Mouse (Mus musculus) limb, embryonic 14.5 days (tissue): Measurements from ENCODE around the gene Zfp536. TPM values are rescaled to one million over a fixed set of nuclear protein-coding genes. Genes with fewer than 3 reads are reported as not detected.

ENCODE experiments used
- ATAC-seq: fragments of 200-750 bp; cut with Nextera tagmentation; 2 replicates; pipeline ENCODE4 v1.8.0; 2017; ENCODE audit warnings: low read depth, moderate number of reproducible peaks, moderate TSS enrichment; ENCODE audit not compliant: low FRiP score
- DNase-seq: peaks from one replicate; pipeline ENCODE4 v3.0.0-alpha.2; 2015; ENCODE audit warnings: low spot score
- H3K27ac ChIP-seq: fragments of 300-500 bp; sonication (generic); replicated peaks from 2 replicates; pipeline ENCODE4 v1.5.1; 2014; ENCODE audit warnings: low read depth, mild to moderate bottlenecking, low read length, moderate library complexity, mixed read lengths
- H3K27me3 ChIP-seq: fragments of 300-500 bp; sonication (generic); 2 replicates; pipeline ENCODE4 v1.6.1; 2014; ENCODE audit warnings: low read length, mixed read lengths; ENCODE audit not compliant: control insufficient read depth, insufficient read depth
- H3K36me3 ChIP-seq: fragments of 300-500 bp; sonication (generic); 2 replicates; pipeline ENCODE4 v1.6.1; 2014; ENCODE audit warnings: mild to moderate bottlenecking, low read length, moderate library complexity, mixed read lengths; ENCODE audit not compliant: control insufficient read depth, insufficient read depth
- H3K4me1 ChIP-seq: fragments of 300-500 bp; sonication (generic); 2 replicates; pipeline ENCODE4 v1.6.1; 2014; ENCODE audit warnings: antibody characterized with exemption, low read length, mixed read lengths; ENCODE audit not compliant: control insufficient read depth, insufficient read depth
- H3K4me2 ChIP-seq: fragments of 300-500 bp; sonication (generic); replicated peaks from 2 replicates; pipeline ENCODE4 v1.6.1; 2014; ENCODE audit warnings: low read depth, mild to moderate bottlenecking, low read length, moderate library complexity; ENCODE audit not compliant: severe bottlenecking
- H3K4me3 ChIP-seq: fragments of 300-500 bp; sonication (generic); replicated peaks from 2 replicates; pipeline ENCODE4 v1.5.1; 2014; ENCODE audit warnings: low read length
- H3K9ac ChIP-seq: fragments of 300-500 bp; sonication (generic); 2 replicates; pipeline ENCODE4 v1.6.1; 2014; ENCODE audit warnings: mild to moderate bottlenecking, low read depth, low read length, moderate library complexity; ENCODE audit not compliant: severe bottlenecking
- H3K9me3 ChIP-seq: fragments of 300-500 bp; sonication (generic); 2 replicates; pipeline ENCODE4 v1.6.1; 2016; ENCODE audit warnings: low read length; ENCODE audit not compliant: control insufficient read depth
- POLR2A ChIP-seq: fragments of 200-500 bp; IDR thresholded peaks from 2 replicates; pipeline ENCODE4 v1.8.0; 2012; ENCODE audit warnings: inconsistent platforms, mild to moderate bottlenecking, moderate library complexity, borderline replicate concordance; ENCODE audit not compliant: insufficient read depth, insufficient read length; ENCODE audit errors: extremely low read depth
- WGBS: fragments of 180-500 bp; shearing (Covaris S2); extraction: QIAGEN DNeasy Blood & Tissue Kit; methylation state at CpG from one replicate; pipeline ENCODE4 v1.1.7; 2014; 5-methylcytosine and 5-hydroxymethylcytosine counted together
- polyA plus RNA-seq, 2 experiments: library from polyadenylated mRNA; depleted of rRNA in 1 of 2; stranded (reverse) in 1 of 2; unstranded in 1 of 2; fragments of >200 nt; fragmentation: Nextera tagmentation in 1 of 2; extraction: Ambion mirVana in 1 of 2; gene quantifications; 2 replicates each; pipeline versions ENCODE4 v1.2.1 to v1.2.3; 2012 to 2014

Gene Zfp536
- polyA plus RNA-seq, 2 experiments, result 3.8 to 6.5 TPM

- WGBS, result 81% methylated on average over 3 of the region's 3 CpGs
- Histone ChIP-seq H3K4me1 (no peaks in the 10 kb centered on the region; the same call in 1 of the 2 replicates), H3K4me3 (no peak overlapping the region), H3K36me3 (no peaks in the 10 kb centered on the region), H3K27me3 (no peaks in the 10 kb centered on the region), H3K4me2 (no peak overlapping the region), H3K9ac (no peak overlapping the region), H3K9me3 (no peaks in the 10 kb centered on the region), H3K27ac (no peak overlapping the region)
- TF ChIP-seq POLR2A, result no peak
- DNase-seq, result no peak
- no peak for ATAC-seq
Observed at GRCm38 (mm10) chr7:37581262-37581661, 192.2 kb downstream of the Zfp536 start.

DNA sequence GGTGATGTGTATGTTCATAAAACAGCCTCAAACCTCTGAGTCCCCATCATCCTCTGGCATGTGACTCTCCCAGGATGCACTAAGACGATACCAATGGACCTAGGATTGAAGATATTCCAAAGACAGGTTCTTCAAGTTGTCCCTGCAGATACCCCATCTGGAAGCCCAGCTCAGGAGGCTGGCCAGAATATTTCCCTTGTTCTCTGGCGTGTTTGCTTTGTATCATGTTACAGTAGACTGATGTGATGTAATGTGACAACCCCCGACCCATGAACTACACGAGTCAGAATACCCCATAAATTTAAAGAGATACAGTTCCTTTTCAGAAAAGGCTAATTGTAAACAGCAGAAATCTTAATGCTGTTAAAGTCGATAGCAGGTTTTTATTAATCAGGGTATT is 192.9 kb downstream of the Zfp536 start:
- ATAC-seq, result no peak; the same call in 1 of the 2 replicates
- Histone ChIP-seq H3K4me1 (no peaks in the 10 kb centered on the region; the same call in 1 of the 2 replicates), H3K36me3 (no peaks in the 10 kb centered on the region), H3K27ac (no peak overlapping the region), H3K4me2 (no peak overlapping the region), H3K4me3 (no peak overlapping the region), H3K27me3 (no peaks in the 10 kb centered on the region), H3K9me3 (no peaks in the 10 kb centered on the region), H3K9ac (no peak overlapping the region)
- TF ChIP-seq POLR2A, result no peak
- no peak for DNase-seq
- 22% methylated on average over 5 of the region's 5 CpGs for WGBS

GRCm38 (mm10) chr7:37572021-37572420 is 201.4 kb downstream of the Zfp536 start:
- WGBS, result 91% methylated on average over 7 of the region's 7 CpGs
- Histone ChIP-seq H3K4me2 (no peak overlapping the region), H3K4me1 (peaks cover 5% of the 10 kb centered on the region), H3K9me3 (no peaks in the 10 kb centered on the region), H3K4me3 (no peak overlapping the region), H3K9ac (no peak overlapping the region), H3K27ac (no peak overlapping the region), H3K36me3 (no peaks in the 10 kb centered on the region), H3K27me3 (no peaks in the 10 kb centered on the region)
- ATAC-seq (no peak), DNase-seq (no peak)
- no peak for TF ChIP-seq POLR2A

GRCm38 (mm10) chr7:37568811-37569500 is 204.5 kb downstream of the Zfp536 start:
- Histone ChIP-seq H3K27ac (no peak overlapping the region), H3K36me3 (no peaks in the 10 kb centered on the region), H3K27me3 (no peaks in the 10 kb centered on the region), H3K4me1 (peaks cover 14% of the 10 kb centered on the region), H3K4me2 (no peak overlapping the region), H3K4me3 (no peak overlapping the region), H3K9me3 (no peaks in the 10 kb centered on the region), H3K9ac (no peak overlapping the region)
- no peak for TF ChIP-seq POLR2A
- ATAC-seq (no peak), DNase-seq (no peak)
- WGBS, result 71% methylated on average over 31 of the region's 31 CpGs

DNA sequence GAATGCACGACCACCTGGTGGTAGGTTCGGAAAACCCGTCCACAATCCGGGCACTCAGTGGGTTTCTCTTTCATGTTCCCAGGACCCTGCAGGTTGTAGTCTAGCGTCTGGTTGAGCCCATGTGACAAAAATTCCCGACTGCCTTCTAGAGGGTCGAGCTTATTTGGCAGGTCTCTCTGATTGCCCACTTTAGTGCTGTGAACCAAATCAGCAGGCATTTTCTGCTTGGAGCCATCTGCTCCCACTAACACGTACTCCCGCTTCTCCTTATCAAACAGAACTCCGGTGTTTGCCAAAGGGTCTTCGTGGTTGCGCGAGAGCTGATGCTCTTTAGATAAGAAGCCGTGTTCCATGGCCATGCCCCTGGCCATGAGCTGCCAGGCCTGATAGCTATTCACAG is 205.4 kb downstream of the Zfp536 start:
- peaks cover 22% of the 10 kb centered on the region for H3K4me1 ChIP-seq
- H3K4me3 ChIP-seq, result no peak overlapping the region
- no peaks in the 10 kb centered on the region for H3K27me3 ChIP-seq
- no peaks in the 10 kb centered on the region for H3K9me3 ChIP-seq
- DNase-seq, result no peak
- no peak for TF ChIP-seq POLR2A
- no peak overlapping the region for H3K4me2 ChIP-seq
- no peak overlapping the region for H3K27ac ChIP-seq
- no peak for ATAC-seq
- no peaks in the 10 kb centered on the region for H3K36me3 ChIP-seq
- WGBS, result 74% methylated on average over 14 of the region's 14 CpGs
- H3K9ac ChIP-seq, result no peak overlapping the region
